Mouse (Mus musculus): ENCODE measurements around the gene Pgm5.

Pgm5 gene

DNA sequence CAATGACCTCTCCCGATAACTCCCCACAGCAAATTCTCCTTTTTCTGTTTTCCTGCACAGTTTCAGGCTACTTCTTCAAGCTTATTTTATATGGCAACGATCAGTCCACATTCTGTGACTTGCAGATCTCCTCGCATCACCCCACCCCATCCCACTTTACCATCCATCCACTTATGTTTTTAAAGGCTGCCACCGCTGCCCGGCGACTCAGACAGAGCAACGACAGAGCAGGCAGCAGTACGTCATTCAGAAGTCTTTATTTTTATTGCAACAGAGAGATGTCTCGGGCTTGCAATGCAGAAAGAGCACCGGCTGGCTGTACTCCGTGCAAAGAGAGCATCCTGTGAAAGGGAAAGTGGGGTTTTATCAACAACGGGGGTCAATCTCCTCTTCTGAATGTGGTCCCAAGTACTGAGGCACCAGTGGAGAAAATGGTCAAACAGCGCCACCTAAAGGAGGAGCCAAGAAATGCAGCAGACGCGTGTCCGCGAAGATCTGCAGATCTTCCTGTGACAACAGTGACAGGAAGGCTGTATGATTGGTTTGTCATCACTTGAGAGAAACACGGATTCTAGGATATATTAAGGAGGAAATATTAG is 9.5 kb upstream of the Pgm5 start:
- DNase-seq (ENCODE audit: low spot score in 2 of 2) = peak; percentile 58 to 70

DNA sequence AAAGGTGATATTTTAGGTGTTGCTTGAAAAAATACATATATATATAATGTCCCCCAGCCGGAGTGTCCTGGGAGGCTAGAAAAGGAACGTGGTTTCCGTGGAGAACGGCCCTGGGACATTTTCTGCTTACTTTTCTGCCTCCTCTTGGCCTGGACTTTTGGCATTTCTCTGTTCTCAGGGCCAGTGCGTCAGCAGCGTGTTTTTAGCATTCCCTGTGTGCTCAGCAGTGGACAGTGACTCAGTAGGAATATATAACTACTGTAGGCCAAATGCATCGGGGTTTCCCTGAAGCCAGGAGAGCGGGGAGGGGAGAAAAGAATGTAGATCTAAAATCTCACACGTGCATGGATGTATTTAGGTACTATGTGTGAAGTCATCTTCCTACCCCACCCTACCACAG is 3.8 kb upstream of the Pgm5 start:
- no peak for DNase-seq (ENCODE audit: low spot score in 2 of 2)

DNA sequence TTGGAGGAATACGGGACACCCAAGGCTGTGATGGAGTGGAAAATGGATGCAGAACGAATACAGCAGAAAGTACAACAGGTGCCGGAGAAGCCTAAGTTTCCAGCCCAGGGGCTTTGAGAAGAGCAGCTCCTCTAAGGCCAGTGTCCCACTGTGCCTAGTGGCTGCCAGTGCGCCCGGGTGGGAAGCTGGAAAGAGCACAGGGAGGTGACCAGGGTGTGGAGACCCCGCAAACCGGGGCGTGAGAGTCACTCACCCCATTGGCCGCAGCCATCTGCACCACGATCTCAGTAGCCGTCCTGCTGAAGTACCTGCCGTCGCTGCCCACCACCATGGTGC is 411 bp downstream of the Pgm5 start:
- no peak for DNase-seq (ENCODE audit: low spot score in 2 of 2)

DNA sequence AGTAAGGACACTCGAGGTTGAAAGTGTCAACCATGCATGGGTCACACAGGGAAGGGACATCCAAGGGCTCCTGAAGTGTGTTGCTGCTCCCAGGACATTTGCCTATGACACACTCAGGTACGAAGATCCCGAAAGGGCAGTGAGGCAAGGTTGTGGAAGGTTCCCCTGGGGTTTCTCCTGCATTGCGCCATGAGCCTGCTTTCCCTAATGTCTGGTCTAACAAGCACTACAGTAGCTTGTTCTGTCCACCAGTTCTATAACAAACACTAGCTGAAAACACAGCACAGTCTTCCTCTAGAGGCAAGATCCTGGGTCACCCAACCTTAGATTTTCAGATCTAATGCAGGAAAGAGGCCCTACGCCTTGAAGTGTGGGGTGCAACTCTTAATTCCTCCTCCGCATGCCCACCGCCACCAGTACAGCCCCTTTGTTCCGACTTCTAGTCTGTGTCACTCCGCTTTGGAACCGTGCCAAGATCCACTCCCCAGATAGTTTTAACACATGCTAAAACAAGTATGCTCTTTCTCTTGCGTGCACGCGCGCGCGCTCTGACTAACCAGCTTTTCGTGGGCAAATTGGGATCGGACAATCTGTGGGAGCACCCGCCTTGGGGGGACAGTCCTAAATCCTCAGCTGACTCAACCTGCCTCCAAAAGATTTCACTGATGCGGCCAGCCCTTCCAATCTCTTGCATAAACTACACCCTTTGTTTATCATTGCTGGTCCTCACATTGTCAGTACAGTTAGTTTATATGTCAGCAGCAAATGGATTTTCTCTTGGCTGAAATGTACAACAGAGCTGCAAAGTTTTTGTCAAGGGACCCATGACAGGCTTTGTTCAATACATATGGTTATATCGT is 10.0 kb downstream of the Pgm5 start:
- DNase-seq (ENCODE audit: low spot score in 2 of 2) = no peak

- DNase-seq (ENCODE audit: low spot score in 2 of 2) = no peak
These were observed 12.8 kb downstream of the Pgm5 start for GRCm38 (mm10) chr19:24848844-24849243.

- no peak for DNase-seq (ENCODE audit: low spot score in 2 of 2)
These were observed 13.3 kb downstream of the Pgm5 start for GRCm38 (mm10) chr19:24848345-24848744.

GRCm38 (mm10) chr19:24845007-24845546 is 16.6 kb downstream of the Pgm5 start:
- no peak for DNase-seq (ENCODE audit: low spot score in 2 of 2)

DNA sequence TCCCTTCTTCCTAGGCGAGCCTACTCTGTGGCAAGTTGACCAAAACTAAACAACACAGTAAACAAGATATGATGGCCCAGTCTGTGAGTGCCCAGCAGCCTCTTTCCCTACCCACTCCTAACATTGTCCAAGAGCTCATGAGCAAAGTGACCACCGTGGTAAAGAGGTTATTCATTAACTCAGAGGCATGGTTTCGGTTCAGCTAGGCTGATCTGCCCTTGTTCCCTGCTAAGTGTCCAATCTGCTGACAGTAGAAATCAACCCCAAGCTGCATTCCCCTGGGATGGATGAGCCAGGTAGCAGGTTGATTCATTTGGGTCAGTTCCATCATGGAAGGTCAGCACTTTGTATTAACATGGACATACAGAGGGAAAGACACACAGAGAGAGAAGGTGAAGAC is 19.6 kb downstream of the Pgm5 start:
- no peak for DNase-seq (ENCODE audit: low spot score in 2 of 2)

DNA sequence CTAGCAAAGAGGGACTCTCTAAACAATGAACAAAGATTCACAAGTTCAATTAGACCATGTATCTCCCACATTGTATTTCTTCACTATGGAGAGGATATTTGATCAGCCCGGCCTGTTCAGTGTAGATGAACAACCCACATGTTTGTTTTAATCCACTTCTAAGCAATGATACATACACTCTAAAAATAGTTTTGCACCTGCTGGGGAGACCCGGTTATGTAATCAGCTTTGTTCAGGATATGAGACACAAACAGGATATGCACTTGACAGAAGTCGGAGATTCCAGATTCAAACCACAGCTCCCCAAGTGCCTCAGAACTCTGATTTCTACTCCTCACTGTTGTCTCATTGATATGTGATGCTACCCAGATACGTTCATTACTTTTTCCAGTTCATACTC is 37.1 kb downstream of the Pgm5 start:
- no peak for DNase-seq (ENCODE audit: low spot score in 2 of 2)

DNA sequence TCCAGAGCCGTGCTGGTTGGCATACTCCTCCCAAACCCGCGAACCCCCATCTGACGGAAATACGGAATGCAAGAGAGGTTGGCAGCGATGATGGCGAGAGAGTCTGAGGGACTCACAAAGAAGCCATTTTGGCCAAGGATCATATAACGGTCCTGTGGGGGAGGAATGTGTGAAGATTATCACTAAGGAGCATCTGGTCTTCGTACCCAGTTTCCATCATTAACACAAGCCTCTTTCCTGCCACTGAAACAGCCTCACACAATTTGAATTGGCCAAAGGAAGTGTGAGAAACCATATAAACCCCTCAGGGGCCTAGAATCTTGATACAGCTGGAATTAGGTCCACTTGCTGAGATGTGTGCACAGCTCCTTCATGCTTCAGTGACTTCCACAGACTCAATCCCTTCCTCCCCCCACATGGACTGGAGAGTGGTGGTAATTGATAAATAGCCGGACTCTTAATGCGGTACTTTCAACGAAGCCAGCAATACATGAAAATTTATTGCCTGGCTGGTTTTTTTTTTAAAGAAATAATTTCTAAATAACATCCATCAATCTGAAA is 45.9 kb downstream of the Pgm5 start:
- no peak for DNase-seq (ENCODE audit: low spot score in 2 of 2)

DNA sequence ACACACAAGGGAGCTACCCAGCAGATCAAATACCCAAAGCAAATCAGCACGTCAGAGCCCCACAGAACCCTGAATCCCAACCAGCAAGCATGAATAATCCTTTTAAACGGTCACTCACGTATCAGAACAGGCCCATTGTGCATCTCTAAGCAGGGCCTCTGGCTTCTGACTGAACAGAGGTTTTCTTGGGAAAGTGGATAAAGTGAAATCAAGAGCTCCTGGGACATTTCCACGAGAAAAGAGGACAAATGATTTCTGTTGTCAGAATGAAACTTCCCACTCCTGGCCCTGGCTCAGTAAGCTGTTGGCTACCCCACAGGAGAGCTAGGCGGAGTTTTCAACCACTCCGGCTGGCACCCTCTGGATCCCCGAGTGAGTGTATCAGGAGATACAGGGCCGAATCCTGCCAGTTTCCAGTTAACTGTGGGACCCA is 48.8 kb downstream of the Pgm5 start:
- DNase-seq (ENCODE audit: low spot score in 2 of 2) = no peak

GRCm38 (mm10) chr19:24812106-24812810 is 49.4 kb downstream of the Pgm5 start:
- DNase-seq (ENCODE audit: low spot score in 2 of 2) = no peak

DNA sequence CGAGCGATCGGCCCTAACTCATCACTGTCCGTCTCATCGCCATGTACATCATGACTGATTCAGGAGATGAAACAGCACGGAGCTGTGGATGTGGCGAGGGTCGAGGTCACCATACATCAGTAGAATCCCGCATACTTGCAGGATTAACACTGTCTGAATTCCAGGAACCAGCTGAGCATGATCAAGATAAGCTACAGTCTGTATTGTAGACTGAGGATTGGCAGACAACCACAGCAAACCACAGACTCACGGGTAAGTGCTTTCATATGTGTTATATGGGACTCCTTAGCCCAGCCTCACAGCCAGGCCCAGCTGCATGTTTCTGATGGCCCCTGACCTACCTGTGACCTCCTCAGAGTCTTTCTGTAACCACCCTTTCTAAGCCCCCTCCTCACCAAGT is 50.2 kb downstream of the Pgm5 start:
- DNase-seq (ENCODE audit: low spot score in 2 of 2) = no peak

- DNase-seq (ENCODE audit: low spot score in 2 of 2) = no peak
These were observed 55.6 kb downstream of the Pgm5 start for GRCm38 (mm10) chr19:24806013-24806412.

GRCm38 (mm10) chr19:24797606-24798005 is 64.0 kb downstream of the Pgm5 start:
- DNase-seq (ENCODE audit: low spot score in 2 of 2) = no peak

DNA sequence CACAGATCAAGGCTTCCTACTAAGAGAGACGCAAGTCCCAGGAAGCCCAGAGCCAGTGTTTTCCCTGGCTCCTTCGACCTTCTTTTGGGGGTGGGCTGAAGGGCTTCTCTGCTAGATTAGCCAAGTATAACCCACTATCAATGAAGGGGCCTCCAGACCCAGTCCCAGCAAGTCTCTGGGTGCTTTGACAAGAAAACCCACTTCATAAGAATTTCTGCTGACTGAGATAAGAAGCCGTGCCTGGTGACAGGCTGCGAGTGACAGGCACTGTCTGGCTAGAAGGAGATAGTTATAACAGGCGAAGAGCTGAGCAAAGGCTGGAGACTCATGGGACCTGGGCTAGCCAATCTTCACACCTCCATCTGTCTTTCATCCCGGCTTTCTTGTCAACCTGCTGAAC is 67.3 kb downstream of the Pgm5 start:
- no peak for DNase-seq (ENCODE audit: low spot score in 2 of 2)

DNA sequence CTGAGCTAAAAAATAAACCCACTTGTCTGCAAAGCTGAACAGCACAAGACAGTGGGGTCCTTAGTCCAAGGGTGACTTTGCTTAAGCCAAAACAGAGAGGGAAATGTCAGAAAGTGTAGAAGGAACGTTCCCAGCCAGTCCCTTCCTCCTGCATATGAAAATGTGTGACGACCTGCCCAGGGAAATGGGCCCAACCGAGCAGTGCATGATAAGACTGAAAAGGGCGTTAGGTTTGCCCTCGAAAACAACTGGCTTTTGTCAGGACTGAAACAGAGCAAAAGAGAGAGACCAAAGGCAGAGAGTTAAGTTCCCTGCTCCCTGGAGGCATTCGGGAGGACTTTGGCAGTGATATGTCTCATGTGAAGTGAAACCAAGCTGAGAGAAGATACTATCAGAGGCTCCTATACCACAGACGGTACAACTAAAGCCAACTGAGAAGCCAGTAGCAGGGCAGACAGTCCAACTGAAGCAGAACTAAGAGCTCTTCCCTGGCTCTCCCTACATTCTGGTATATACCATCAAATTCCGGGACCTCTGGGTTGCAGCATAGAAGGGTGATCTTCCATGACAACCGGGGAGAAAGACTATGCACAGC is 68.0 kb downstream of the Pgm5 start:
- DNase-seq (ENCODE audit: low spot score in 2 of 2) = no peak

DNA sequence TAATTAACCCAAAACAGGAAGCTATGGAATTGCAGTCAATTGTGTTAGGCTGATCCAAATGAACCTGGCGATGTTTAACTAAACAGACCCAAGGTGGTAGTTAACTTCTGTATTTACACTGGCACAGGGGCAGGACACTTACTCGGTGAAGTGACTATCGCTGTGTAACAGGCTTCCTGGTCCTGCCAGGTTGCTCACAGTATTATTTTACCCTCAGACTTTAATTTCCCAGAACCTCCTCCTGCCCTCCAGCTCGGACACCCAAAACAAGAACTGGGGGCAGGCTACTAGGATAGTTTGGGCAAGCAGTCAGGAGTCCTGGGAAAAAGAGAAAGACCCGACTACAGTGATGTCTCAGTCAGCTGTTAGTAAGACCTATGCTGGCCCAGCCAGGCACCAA is 68.8 kb downstream of the Pgm5 start:
- DNase-seq (ENCODE audit: low spot score in 2 of 2) = no peak

DNA sequence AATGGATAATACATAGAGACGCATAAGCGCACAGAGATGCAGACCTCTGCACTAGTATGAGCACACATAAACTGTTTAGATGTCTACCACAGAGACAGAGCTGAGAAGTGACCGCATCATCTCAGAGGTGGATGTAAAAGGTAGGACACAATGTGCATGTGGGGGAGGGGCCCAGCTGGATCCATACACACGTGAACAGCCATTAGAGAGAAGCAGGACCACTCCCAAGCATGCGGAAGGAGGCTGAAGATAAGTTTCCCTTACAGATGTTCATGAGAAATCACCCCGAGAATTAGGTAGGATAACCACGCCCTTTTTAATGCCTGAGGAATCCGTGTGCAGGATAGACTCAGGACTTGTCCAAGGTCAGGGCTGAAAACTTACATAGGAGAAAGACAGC is 75.8 kb downstream of the Pgm5 start:
- no peak for DNase-seq (ENCODE audit: low spot score in 2 of 2)

DNA sequence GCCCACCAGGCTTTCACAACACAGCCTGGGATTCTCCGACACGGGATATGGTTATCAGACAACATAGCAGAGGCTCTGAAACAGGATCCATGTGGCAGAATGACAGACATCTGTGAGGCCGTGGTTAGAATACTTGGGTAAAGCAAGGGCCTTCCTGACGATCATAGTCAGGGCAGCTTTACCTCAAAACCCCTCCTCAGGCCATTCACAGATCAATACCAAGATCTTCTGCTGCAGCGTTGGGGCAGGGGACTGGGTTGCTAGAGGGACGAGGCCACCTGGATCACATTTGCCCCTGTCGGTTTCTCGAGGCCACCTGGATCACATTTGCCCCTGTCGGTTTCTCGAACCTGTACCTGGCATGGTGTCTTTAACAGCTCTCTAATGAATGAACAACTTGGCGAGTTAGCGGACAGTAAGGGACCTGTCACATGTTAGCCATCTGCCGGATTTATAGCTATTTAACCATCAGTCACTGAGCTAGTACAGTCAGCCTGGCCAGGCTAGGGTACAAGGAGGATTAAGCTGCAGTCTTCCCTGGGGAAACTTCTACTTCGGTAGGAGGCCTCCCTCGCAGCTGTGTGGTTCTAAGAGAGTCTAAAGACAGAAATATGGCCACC is 76.5 kb downstream of the Pgm5 start:
- no peak for DNase-seq (ENCODE audit: low spot score in 2 of 2)

- DNase-seq (ENCODE audit: low spot score in 2 of 2) = no peak
These were observed 77.9 kb downstream of the Pgm5 start for GRCm38 (mm10) chr19:24783736-24784135.

DNA sequence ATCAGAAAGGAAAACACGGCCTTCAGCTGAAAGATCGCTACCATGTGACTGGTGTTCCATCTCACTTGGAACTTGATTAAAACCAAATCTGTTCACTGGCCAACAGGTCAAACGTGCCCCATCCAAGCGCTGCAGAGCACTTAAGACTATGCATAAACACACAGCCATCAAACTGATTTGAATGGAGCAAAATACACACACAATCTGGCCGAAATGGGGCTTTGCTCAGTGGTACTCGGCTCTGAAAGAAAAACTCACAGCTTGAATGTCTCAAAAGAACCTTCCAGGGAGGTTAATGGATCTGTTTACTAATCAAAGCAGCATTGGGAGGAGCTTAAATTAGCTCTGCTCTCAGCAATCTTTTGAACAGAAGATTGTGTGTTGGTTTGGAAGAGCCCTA is 81.7 kb downstream of the Pgm5 start:
- DNase-seq (ENCODE audit: low spot score in 2 of 2) = no peak
